Mouse (Mus musculus) limb, embryonic 14.5 days (tissue): ENCODE measurements at regions not wholly inside any gene's neighbourhood (a gene's known extent, or its start where the extent isn't known, plus 50 kb on each side); places are given as distances from the start of the nearest gene placed in this dataset.

Experiments
- ATAC-seq: fragments of 200-750 bp; cut with Nextera tagmentation; 2 replicates; pipeline ENCODE4 v1.8.0; 2017; ENCODE audit warnings: low read depth, moderate number of reproducible peaks, moderate TSS enrichment; ENCODE audit not compliant: low FRiP score
- DNase-seq: peaks from one replicate; pipeline ENCODE4 v3.0.0-alpha.2; 2015; ENCODE audit warnings: low spot score
- H3K27ac ChIP-seq: fragments of 300-500 bp; sonication (generic); replicated peaks from 2 replicates; pipeline ENCODE4 v1.5.1; 2014; ENCODE audit warnings: low read depth, mild to moderate bottlenecking, low read length, moderate library complexity, mixed read lengths
- H3K27me3 ChIP-seq: fragments of 300-500 bp; sonication (generic); 2 replicates; pipeline ENCODE4 v1.6.1; 2014; ENCODE audit warnings: low read length, mixed read lengths; ENCODE audit not compliant: control insufficient read depth, insufficient read depth
- H3K36me3 ChIP-seq: fragments of 300-500 bp; sonication (generic); 2 replicates; pipeline ENCODE4 v1.6.1; 2014; ENCODE audit warnings: mild to moderate bottlenecking, low read length, moderate library complexity, mixed read lengths; ENCODE audit not compliant: control insufficient read depth, insufficient read depth
- H3K4me1 ChIP-seq: fragments of 300-500 bp; sonication (generic); 2 replicates; pipeline ENCODE4 v1.6.1; 2014; ENCODE audit warnings: antibody characterized with exemption, low read length, mixed read lengths; ENCODE audit not compliant: control insufficient read depth, insufficient read depth
- H3K4me2 ChIP-seq: fragments of 300-500 bp; sonication (generic); replicated peaks from 2 replicates; pipeline ENCODE4 v1.6.1; 2014; ENCODE audit warnings: low read depth, mild to moderate bottlenecking, low read length, moderate library complexity; ENCODE audit not compliant: severe bottlenecking
- H3K4me3 ChIP-seq: fragments of 300-500 bp; sonication (generic); replicated peaks from 2 replicates; pipeline ENCODE4 v1.5.1; 2014; ENCODE audit warnings: low read length
- H3K9ac ChIP-seq: fragments of 300-500 bp; sonication (generic); 2 replicates; pipeline ENCODE4 v1.6.1; 2014; ENCODE audit warnings: mild to moderate bottlenecking, low read depth, low read length, moderate library complexity; ENCODE audit not compliant: severe bottlenecking
- H3K9me3 ChIP-seq: fragments of 300-500 bp; sonication (generic); 2 replicates; pipeline ENCODE4 v1.6.1; 2016; ENCODE audit warnings: low read length; ENCODE audit not compliant: control insufficient read depth
- POLR2A ChIP-seq: fragments of 200-500 bp; IDR thresholded peaks from 2 replicates; pipeline ENCODE4 v1.8.0; 2012; ENCODE audit warnings: inconsistent platforms, mild to moderate bottlenecking, moderate library complexity, borderline replicate concordance; ENCODE audit not compliant: insufficient read depth, insufficient read length; ENCODE audit errors: extremely low read depth
- WGBS: fragments of 180-500 bp; shearing (Covaris S2); extraction: QIAGEN DNeasy Blood & Tissue Kit; methylation state at CpG from one replicate; pipeline ENCODE4 v1.1.7; 2014; 5-methylcytosine and 5-hydroxymethylcytosine counted together

DNA sequence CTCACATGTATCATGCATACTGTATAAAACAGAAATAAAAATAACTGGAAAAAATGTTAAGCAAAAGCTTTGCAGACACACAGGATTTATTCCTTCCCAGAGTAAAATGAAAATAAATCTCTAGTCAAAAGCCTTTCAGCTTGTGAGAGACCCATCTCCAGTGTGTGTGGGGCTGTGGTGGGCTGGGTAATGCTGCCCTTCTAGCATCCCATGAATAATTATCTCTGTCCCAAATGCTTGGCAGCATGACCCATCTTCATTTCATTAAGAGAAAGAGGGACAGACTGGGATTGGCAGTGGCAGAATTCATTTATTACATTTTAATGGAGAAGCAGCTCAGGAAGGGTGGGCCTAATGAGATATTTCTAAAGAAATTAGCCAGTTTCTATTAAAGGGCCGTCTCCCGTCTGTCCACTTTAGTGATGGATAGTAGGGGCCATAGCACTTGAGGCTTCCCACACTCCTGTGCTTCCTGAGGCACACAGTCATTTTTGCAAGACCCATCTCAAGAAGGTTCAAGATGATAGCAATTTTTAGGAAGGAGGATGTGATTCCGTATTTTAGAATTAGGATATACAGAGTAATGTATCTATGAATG, 930.8 kb upstream of the Sel1l start:
- Histone ChIP-seq H3K36me3 (no peaks in the 10 kb centered on the region), H3K9me3 (no peaks in the 10 kb centered on the region), H3K27ac (no peak overlapping the region), H3K4me2 (no peak overlapping the region), H3K27me3 (no peaks in the 10 kb centered on the region), H3K4me1 (no peaks in the 10 kb centered on the region), H3K4me3 (no peak overlapping the region), H3K9ac (no peak overlapping the region)
- no peak for TF ChIP-seq POLR2A
- DNase-seq (no peak), ATAC-seq (no peak)
- WGBS: 83% methylated on average over 3 of the region's 3 CpGs

DNA sequence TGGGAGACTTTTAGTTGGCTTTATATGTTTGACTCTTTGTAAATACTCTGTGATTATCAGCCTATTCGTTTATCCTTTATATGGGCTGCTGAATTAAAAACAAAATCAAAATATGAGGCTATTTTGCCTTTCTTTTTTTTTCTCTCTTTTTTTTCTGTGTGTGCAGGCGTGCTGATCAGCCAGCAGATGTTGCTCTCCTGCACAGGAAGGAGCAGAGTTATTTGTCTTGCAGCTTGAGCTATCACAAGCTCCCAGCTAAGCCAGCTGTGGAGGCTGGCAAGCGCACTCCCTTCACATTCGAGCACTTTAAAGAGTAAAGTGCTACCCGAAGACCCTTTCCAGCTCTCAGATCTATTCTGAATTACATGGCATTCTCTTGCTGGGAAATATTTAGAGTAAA, 926.7 kb upstream of the Sel1l start:
- no peak for TF ChIP-seq POLR2A
- H3K4me1 ChIP-seq: no peaks in the 10 kb centered on the region
- H3K36me3 ChIP-seq: no peaks in the 10 kb centered on the region
- H3K27me3 ChIP-seq: no peaks in the 10 kb centered on the region
- ATAC-seq (no peak), DNase-seq (no peak)
- H3K4me3 ChIP-seq: no peak overlapping the region
- no peak overlapping the region for H3K9ac ChIP-seq
- 58% methylated on average over 5 of the region's 5 CpGs for WGBS
- H3K9me3 ChIP-seq: no peaks in the 10 kb centered on the region
- H3K4me2 ChIP-seq: no peak overlapping the region
- no peak overlapping the region for H3K27ac ChIP-seq

DNA sequence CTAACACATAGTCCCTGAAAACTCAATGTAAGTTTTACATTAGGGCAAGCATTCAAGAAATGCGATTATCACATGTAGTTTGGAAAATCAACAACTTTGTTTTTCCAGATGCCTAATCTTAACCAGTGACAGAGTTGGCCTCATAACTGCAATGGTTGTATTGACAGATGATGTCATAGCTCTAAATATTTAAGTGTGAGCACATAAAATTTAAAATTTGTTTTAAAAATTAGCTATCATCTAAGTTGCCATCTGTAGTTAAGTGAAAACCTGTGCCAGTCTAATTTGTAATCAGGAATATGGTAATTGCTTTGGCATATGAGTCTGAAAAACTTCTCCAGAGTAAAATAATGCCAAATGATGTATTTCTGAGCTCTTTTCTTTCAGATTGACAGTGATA, 899.6 kb upstream of the Sel1l start:
- no peak for DNase-seq
- TF ChIP-seq POLR2A: no peak
- WGBS: 88% methylated on average over 1 of the region's 1 CpGs

DNA sequence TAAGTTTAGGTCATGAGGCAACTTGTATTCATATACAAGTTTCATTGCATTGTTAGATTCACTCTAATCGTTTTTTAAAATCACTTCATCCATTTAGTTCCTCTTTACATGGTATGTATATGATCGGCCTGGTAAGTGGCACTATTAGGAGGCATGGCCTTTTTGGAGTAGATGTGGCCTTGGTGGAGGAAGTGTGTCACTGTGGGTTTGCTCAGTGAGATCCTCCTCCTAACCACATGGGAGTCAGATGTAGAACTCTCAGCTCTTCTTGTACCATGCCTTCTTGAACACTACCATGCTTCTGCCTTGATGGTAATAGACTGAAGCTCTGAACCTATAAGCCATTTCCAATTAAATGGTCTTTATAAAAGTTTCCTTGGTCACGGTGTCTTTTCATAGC, 891.9 kb upstream of the Sel1l start:
- Histone ChIP-seq H3K36me3 (no peaks in the 10 kb centered on the region), H3K27ac (no peak overlapping the region), H3K4me2 (no peak overlapping the region), H3K4me3 (no peak overlapping the region), H3K9ac (no peak overlapping the region), H3K27me3 (no peaks in the 10 kb centered on the region), H3K4me1 (no peaks in the 10 kb centered on the region), H3K9me3 (no peaks in the 10 kb centered on the region)
- DNase-seq (no peak), ATAC-seq (no peak)
- no peak for TF ChIP-seq POLR2A
- WGBS: 67% methylated on average over 3 of the region's 3 CpGs

More for the DNA sequence above, 899.6 kb upstream of the Sel1l start:
- no peaks in the 10 kb centered on the region for H3K9me3 ChIP-seq
- H3K4me2 ChIP-seq: no peak overlapping the region
- no peak overlapping the region for H3K9ac ChIP-seq
- no peak overlapping the region for H3K27ac ChIP-seq
- no peak for ATAC-seq
- H3K4me1 ChIP-seq: no peaks in the 10 kb centered on the region
- H3K36me3 ChIP-seq: no peaks in the 10 kb centered on the region
- H3K4me3 ChIP-seq: no peak overlapping the region
- no peaks in the 10 kb centered on the region for H3K27me3 ChIP-seq

DNA sequence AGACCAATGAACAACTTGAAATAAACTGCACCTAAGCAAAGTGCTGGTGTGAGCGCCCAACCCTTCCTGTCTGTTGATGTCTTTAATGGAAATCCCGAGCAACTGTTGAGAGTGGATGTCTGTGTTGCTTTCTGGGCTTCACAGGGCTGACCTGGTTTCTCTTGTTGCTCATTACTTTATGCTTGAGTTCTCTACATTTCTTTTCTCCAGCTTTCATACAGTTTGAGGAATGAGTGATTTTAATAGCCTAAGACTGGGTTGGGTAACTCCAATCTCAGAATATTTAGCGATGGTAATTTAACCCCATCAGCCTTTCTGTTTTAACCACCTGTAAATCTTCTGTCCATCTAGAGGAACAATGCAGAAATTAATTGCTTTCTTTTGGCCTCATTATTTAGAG, 890.2 kb upstream of the Sel1l start:
- Histone ChIP-seq H3K36me3 (no peaks in the 10 kb centered on the region), H3K27me3 (no peaks in the 10 kb centered on the region), H3K27ac (no peak overlapping the region), H3K4me2 (no peak overlapping the region), H3K9ac (no peak overlapping the region), H3K9me3 (no peaks in the 10 kb centered on the region), H3K4me1 (no peaks in the 10 kb centered on the region), H3K4me3 (no peak overlapping the region)
- ATAC-seq (no peak), DNase-seq (no peak)
- 84% methylated on average over 3 of the region's 3 CpGs for WGBS
- TF ChIP-seq POLR2A: no peak
